Mouse (Mus musculus): ENCODE measurements around the gene Ebf1. TPM values are rescaled to one million over a fixed set of nuclear protein-coding genes. Genes with fewer than 3 reads are reported as not detected.

Ebf1 gene
- polyA plus RNA-seq, 1 experiment: 2.7 TPM

DNA sequence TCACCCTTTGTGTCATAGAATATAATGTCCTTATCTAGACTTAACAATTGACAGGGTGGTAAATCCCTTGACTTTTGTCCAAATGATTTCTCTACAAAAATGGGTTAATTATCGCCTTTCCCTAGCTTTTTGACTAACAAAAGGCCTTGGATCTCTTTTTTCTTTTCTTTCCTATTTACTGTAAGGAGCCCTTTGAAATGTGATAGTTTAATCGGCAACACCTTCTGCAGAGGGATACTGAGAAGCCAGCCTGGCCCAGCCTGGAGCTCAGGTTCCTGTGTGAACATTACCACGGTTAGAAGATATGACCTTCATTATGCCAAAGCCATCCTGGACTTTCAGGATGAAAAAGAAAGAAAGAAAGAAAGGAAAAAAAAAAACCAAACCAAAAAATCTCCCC is 150.2 kb downstream of the Ebf1 start:
- no peak overlapping the region for H3ac ChIP-seq (ENCODE audit: control insufficient read depth, insufficient read length)
- H3K79me2 ChIP-seq (ENCODE audit: control insufficient read depth, insufficient read depth): no peaks in the 10 kb centered on the region
- no peak overlapping the region for H3K4me3 ChIP-seq
- H3K36me3 ChIP-seq (ENCODE audit: control insufficient read depth, insufficient read depth): no peaks in the 10 kb centered on the region
- H3K4me2 ChIP-seq (ENCODE audit: low read depth): peak overlapping the region; percentile 50
- H3K27me3 ChIP-seq (ENCODE audit: control insufficient read depth, insufficient read depth, insufficient read length): no peaks in the 10 kb centered on the region
- TF ChIP-seq TCF3 (IDR thresholded peaks at IDR 0.05; ENCODE audit: insufficient read length, low read depth): no peak

DNA sequence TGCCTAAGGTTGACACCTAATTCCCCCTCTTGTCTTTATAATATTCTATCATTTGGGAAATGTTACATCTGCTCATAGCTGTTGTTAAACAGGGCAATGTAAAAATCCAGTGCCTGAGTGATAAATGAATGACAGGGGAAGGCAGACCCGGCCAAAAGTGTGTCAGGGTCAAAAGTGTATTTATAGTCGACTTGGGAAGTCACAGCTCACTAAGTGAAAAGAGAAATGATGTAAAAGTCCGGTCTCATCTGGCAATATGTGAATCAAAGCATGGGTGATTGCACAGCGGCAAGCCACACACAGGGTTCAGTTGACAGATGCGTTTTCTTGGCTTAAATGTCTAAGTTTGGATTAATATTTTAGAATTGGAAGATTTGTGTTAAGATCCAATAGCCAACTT is 151.2 kb downstream of the Ebf1 start:
- Histone ChIP-seq H3K27me3 (ENCODE audit: control insufficient read depth, insufficient read depth, insufficient read length) (no peaks in the 10 kb centered on the region), H3K4me3 (no peak overlapping the region), H3K4me2 (ENCODE audit: low read depth) (no peak overlapping the region), H3K79me2 (ENCODE audit: control insufficient read depth, insufficient read depth) (no peaks in the 10 kb centered on the region), H3K36me3 (ENCODE audit: control insufficient read depth, insufficient read depth) (no peaks in the 10 kb centered on the region), H3ac (ENCODE audit: control insufficient read depth, insufficient read length) (no peak overlapping the region)
- TF ChIP-seq POLR2AphosphoS2 (IDR thresholded peaks at IDR 0.05; ENCODE audit: insufficient read length, low read depth): no peak
- TF ChIP-seq CEBPB (IDR thresholded peaks at IDR 0.05; ENCODE audit: insufficient read depth, poor library complexity, severe bottlenecking): peak; percentile 27; the same call in 1 of the 2 replicates

DNA sequence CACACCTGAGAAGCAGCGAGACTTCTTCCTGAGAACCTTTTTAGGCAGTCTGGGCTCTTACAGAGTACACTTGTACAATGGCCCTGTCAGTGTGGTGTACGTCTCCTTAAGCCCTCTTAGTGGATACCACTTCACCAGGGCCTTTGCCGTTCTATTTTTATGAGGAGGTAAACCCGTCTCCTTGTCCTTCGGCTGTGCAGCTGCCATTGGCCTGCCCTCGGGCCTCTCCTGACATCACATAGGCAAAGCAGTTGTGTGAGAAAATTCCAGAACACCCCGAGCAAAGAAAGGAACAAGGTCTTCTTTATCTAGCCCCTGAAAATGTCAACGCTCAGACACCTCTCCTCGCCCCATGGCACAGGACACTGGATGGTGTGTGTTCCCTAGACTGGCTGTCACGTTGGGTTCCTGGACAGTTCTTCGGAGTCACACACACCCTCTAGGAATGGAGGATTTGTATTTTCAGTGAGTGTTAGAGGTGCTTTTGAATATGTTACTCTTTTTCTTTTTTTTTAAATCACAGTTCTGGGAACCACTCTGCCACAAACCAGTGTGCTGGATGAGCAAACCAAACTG is 154.0 kb downstream of the Ebf1 start:
- Histone ChIP-seq H3K27me3 (ENCODE audit: control insufficient read depth, insufficient read depth, insufficient read length) (no peaks in the 10 kb centered on the region), H3K4me3 (no peak overlapping the region), H3K4me2 (ENCODE audit: low read depth) (no peak overlapping the region), H3K79me2 (ENCODE audit: control insufficient read depth, insufficient read depth) (no peaks in the 10 kb centered on the region), H3K36me3 (ENCODE audit: control insufficient read depth, insufficient read depth) (no peaks in the 10 kb centered on the region), H3ac (ENCODE audit: control insufficient read depth, insufficient read length) (no peak overlapping the region)
- TF ChIP-seq MAX (IDR thresholded peaks at IDR 0.05; ENCODE audit: low read depth) (no peak), REST (IDR thresholded peaks at IDR 0.05; ENCODE audit: insufficient read depth, insufficient read length) (no peak), MYOD1 (IDR thresholded peaks at IDR 0.05; ENCODE audit: control insufficient read depth in 1 of 3, insufficient read length in 2 of 3, low read depth in 2 of 3) (no peak)

DNA sequence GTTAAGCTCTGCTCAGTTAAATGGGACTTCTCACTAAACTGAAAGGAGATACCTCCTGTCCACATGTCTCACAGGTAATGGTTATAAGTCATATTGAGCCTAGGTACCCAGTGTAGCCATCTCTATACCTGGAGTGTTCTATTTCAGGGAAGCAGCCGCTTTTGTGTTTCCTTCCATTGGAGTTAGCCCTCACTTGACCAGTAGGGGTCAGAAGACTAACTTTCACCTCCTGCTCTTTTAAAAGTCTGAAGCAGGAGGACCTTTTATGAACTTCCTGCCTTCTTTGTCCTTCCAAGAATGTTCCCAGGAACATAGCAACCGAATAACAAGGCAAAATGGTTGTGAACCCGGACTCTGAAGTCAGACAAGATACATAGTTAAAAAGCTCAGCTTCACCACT is 157.3 kb downstream of the Ebf1 start:
- Histone ChIP-seq H3K4me2 (ENCODE audit: low read depth) (no peak overlapping the region), H3K27me3 (ENCODE audit: control insufficient read depth, insufficient read depth, insufficient read length) (no peaks in the 10 kb centered on the region), H3ac (ENCODE audit: control insufficient read depth, insufficient read length) (no peak overlapping the region), H3K79me2 (ENCODE audit: control insufficient read depth, insufficient read depth) (no peaks in the 10 kb centered on the region), H3K4me3 (no peak overlapping the region), H3K36me3 (ENCODE audit: control insufficient read depth, insufficient read depth) (no peaks in the 10 kb centered on the region)
- no peak for TF ChIP-seq SRF (IDR thresholded peaks at IDR 0.05; ENCODE audit: control insufficient read depth, insufficient read length, low read depth)
- TF ChIP-seq TCF12 (IDR thresholded peaks at IDR 0.05; ENCODE audit: insufficient read depth, poor library complexity, severe bottlenecking): no peak
- TF ChIP-seq POLR2AphosphoS2 (IDR thresholded peaks at IDR 0.05; ENCODE audit: insufficient read length, low read depth): no peak

DNA sequence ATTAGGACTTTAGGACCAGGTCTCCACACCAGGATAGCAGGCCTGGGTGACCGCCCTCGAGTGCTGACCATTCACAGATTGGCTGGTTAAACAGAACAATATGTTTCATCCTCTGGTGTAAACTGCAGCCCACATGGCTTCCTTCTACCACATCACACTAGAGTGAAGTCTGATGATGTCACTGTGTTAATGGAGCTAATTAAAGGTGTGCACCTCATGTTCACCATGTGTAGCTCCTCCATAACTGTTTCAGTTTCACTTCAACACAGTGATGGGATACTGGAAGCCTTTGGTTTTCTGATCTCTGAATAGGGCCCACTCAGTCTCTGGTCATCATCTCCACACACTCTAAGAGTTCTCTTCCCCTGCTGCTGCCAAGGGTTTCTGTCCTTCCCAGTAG is 158.4 kb downstream of the Ebf1 start:
- no peak for TF ChIP-seq POLR2A (IDR thresholded peaks at IDR 0.05; ENCODE audit: insufficient read length, low read depth)
- no peak for TF ChIP-seq MAX (IDR thresholded peaks at IDR 0.05; ENCODE audit: low read depth)
- no peak for TF ChIP-seq MYOG (IDR thresholded peaks at IDR 0.05; ENCODE audit: control insufficient read depth in 1 of 3, insufficient read depth in 1 of 3, insufficient read length in 2 of 3, low read depth in 2 of 3)
- no peak for TF ChIP-seq USF1 (IDR thresholded peaks at IDR 0.05; ENCODE audit: low read depth)
- TF ChIP-seq POLR2AphosphoS2 (IDR thresholded peaks at IDR 0.05; ENCODE audit: insufficient read length, low read depth): no peak
- no peak for TF ChIP-seq MYOD1 (IDR thresholded peaks at IDR 0.05; ENCODE audit: control insufficient read depth in 1 of 3, insufficient read length in 2 of 3, low read depth in 2 of 3)
- no peak for TF ChIP-seq TCF12 (IDR thresholded peaks at IDR 0.05; ENCODE audit: insufficient read depth, poor library complexity, severe bottlenecking)
- TF ChIP-seq REST (IDR thresholded peaks at IDR 0.05; ENCODE audit: insufficient read depth, insufficient read length): no peak
- TF ChIP-seq E2F4 (IDR thresholded peaks at IDR 0.05; ENCODE audit: insufficient read depth): no peak
- no peak for TF ChIP-seq SRF (IDR thresholded peaks at IDR 0.05; ENCODE audit: control insufficient read depth, insufficient read length, low read depth)
- no peak for TF ChIP-seq TCF3 (IDR thresholded peaks at IDR 0.05; ENCODE audit: insufficient read length, low read depth)
- no peak for TF ChIP-seq CEBPB (IDR thresholded peaks at IDR 0.05; ENCODE audit: insufficient read depth, poor library complexity, severe bottlenecking)
- Histone ChIP-seq H3K27me3 (ENCODE audit: control insufficient read depth, insufficient read depth, insufficient read length) (no peaks in the 10 kb centered on the region), H3ac (ENCODE audit: control insufficient read depth, insufficient read length) (no peak overlapping the region)

DNA sequence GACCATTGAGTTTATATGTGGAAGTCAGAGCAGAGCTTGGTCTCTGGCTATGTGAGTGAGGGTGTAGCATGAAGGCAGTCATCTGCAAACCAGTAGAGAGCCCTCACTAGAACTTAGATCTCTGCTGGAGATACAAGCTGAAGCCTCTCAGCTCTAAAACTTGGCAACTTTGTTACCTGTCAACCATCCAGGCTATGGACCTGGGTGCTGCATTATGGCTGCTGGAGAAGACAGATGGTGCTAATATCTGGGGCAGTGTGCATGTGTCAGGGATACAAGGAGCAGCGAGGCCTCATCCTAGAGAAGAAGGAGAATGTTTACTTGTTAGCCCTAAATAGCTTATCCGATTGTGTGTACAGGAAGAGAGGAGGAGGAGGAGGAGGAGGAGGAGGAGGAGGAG is 159.4 kb downstream of the Ebf1 start:
- Histone ChIP-seq H3K27me3 (ENCODE audit: control insufficient read depth, insufficient read depth, insufficient read length) (no peaks in the 10 kb centered on the region), H3K4me2 (ENCODE audit: low read depth) (no peak overlapping the region), H3ac (ENCODE audit: control insufficient read depth, insufficient read length) (no peak overlapping the region), H3K79me2 (ENCODE audit: control insufficient read depth, insufficient read depth) (no peaks in the 10 kb centered on the region), H3K36me3 (ENCODE audit: control insufficient read depth, insufficient read depth) (no peaks in the 10 kb centered on the region), H3K4me3 (no peak overlapping the region)
- TF ChIP-seq MYOG (IDR thresholded peaks at IDR 0.05; ENCODE audit: control insufficient read depth in 1 of 3, insufficient read depth in 1 of 3, insufficient read length in 2 of 3, low read depth in 2 of 3): no peak
- no peak for TF ChIP-seq TCF12 (IDR thresholded peaks at IDR 0.05; ENCODE audit: insufficient read depth, poor library complexity, severe bottlenecking)
- TF ChIP-seq USF1 (IDR thresholded peaks at IDR 0.05; ENCODE audit: low read depth): no peak
- no peak for TF ChIP-seq CEBPB (IDR thresholded peaks at IDR 0.05; ENCODE audit: insufficient read depth, poor library complexity, severe bottlenecking)
- TF ChIP-seq TCF3 (IDR thresholded peaks at IDR 0.05; ENCODE audit: insufficient read length, low read depth): no peak
- TF ChIP-seq SRF (IDR thresholded peaks at IDR 0.05; ENCODE audit: control insufficient read depth, insufficient read length, low read depth): no peak
- no peak for TF ChIP-seq MAX (IDR thresholded peaks at IDR 0.05; ENCODE audit: low read depth)
- no peak for TF ChIP-seq E2F4 (IDR thresholded peaks at IDR 0.05; ENCODE audit: insufficient read depth)
- TF ChIP-seq MYOD1 (IDR thresholded peaks at IDR 0.05; ENCODE audit: control insufficient read depth in 1 of 3, insufficient read length in 2 of 3, low read depth in 2 of 3): no peak
- TF ChIP-seq REST (IDR thresholded peaks at IDR 0.05; ENCODE audit: insufficient read depth, insufficient read length): no peak
- no peak for TF ChIP-seq POLR2A (IDR thresholded peaks at IDR 0.05; ENCODE audit: insufficient read length, low read depth)
- no peak for TF ChIP-seq POLR2AphosphoS2 (IDR thresholded peaks at IDR 0.05; ENCODE audit: insufficient read length, low read depth)

More for the DNA sequence above, 158.4 kb downstream of the Ebf1 start:
- Histone ChIP-seq H3K36me3 (ENCODE audit: control insufficient read depth, insufficient read depth) (no peaks in the 10 kb centered on the region), H3K4me3 (no peak overlapping the region), H3K4me2 (ENCODE audit: low read depth) (no peak overlapping the region), H3K79me2 (ENCODE audit: control insufficient read depth, insufficient read depth) (no peaks in the 10 kb centered on the region)

All from myocyte (in vitro differentiated cells).